Mouse (Mus musculus): ENCODE measurements around the gene Cyb5r3.

Gene Cyb5r3

DNA sequence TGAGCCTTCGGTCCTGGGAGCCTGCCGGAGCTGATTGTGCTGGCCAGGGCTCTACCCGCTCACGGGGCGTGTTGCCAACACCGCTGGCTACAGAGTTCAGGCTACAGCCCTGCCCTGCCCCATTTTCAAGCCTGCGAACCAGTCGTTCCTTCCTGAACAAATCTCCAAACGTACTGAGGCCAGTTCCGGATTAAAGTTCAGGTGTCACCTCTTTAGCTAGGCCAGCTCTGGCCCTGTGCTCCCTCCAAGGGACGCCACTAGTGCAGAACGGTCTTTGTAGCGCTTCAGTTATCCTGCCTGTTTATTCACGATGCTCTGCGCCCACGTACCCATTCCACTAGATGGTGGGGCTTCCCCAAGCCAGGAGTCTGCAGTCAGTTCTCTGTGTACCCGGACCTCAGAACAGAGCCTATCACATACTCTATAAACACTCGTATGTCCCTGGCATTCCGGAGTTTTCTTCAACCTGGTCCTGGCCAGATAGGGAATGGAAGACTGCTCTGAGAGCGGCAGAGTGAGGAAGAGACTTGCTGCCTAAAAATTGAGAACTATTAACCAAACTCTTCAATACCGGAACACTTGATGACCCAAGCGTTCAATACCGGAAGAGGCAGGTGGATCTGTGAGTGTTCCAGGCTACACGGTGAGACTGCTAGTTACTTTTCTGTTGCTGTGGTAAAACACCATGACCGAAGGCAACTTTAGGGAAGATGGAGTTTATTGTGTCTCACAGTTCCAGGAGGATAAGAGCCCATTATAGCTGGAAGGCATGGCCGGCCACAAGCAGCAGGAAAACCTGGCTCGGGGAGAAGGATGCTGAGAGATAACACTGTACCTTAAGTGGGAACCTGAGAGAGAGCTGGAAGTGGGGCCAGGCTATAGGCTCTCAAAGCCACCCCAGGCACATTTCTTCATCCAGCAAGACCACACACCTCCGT, at the start of gene Cyb5r3:
Gene Cyb5r3 (minus strand): TSS at position 101 of the 938 bp plus-strand sequence.
- in situ Hi-C loops (cut with MboI, MseI), result loop anchor here (10.0 kb wide), 1 partner anchor 1002 kb away; no protein-coding TSS in a partner anchor

DNA sequence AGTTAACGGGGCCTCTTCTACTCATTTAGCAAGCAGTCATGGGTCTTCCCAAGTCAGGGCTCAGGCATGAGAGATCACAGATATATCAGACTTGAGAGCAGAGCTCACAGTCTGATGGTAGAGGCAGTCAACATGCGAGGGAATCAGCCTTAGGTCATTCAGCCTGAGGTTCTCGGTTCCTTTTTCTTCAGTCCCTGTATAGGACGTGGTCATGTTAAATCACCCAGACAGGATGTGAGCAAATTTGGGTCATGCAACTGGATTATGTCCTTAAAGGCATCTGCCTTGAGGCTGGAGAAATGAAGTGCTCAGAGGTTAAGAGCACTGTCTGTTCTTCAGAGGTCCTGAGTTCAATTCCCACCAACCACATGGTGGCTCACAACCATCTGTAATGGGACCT, 49.3 kb upstream of the Cyb5r3 start:
- in situ Hi-C loops (cut with MboI, MseI), result no loop called here

DNA sequence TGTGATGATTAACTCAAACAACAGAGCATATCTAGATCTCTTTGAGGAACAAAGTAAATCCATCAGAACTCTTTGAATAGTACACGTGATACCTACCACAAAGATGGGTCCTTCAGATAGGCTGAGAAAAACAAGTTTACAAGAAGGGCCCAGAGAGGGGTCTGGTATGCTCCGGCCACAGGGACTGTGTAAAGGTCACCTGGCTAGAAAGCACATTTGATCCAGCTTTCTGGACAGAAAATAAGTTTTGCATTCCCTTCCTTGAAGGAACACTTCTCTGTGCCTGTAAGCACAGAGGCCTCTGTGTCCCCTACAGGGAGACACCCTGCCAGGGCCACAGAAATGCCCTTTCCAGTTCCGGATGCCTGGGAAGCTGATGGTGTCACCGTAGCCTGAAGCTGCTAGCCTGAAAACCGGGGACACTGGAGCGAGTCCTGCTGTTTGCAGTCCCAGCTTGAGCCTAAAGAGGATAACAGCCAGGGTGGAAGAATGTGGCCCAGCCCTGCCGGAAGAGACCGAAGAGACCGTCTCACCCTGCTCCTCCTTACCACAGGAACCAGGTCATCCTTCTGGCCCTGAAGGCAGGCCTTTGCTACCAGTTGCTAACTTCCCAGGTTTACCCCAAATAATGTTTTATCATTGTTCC, 48.1 kb upstream of the Cyb5r3 start:
- in situ Hi-C loops (cut with MboI, MseI), result no loop called here

DNA sequence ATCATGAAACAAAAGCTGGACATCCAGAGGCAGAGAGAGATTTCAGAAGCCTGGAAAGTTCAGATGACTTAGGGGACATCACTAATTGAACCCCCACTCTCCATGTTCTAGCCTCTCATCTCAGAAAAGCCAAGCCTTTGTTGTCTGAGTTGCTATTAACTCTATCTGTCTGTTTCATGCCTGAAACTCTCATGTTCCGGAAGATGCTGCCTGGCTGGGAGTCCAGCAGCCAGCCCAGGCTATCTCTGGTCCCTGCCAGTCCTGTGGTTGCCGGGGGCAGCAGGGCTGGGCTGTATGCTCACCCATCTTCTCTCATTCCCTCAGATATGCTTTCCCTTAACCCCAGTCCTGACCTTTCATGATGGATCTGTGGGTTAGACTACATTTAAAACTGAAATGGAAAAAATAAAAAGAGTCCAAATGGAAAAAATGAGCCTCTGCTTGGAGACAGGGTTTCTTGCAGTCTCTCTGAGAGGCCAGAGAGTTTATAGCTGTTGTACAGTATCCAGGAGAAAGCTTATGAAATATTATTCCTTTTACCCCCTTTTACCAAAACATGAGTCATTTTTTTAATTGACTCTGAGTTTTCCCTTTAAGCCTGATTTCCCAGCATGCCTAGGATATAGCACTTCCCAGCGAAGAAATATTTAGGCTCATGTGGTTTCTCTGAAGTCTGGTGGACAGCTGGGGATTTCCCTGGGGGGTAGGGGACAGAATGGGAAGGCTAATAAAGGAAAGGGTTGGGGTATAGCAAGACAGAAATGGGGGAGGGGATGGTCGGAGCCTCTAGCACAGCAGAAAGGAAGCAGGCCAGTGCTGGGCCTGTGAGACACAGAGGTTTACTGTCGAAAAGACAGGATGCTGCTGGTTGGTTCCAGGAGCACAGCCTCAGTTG, 43.2 kb upstream of the Cyb5r3 start:
- in situ Hi-C loops (cut with MboI, MseI), result no loop called here

DNA sequence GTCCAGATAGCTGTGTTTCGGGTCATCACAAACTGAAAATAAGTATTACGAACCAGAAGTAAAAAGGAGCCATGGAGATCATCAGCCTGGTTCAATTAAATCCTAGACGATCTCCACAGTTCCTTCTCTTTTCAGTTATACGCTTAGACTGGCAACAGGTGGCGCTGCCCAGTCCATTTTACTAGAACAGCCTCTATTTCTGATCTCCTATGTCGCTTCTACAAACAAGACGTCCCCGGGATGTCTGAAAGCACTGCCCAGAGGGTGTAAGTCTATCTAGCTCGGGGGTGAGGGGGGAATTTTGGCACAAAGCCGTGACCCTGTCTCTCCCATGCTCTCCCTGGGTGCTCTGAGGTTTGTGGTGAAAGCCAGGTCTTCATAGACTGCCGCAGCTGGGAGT, 37.8 kb upstream of the Cyb5r3 start:
- in situ Hi-C loops (cut with MboI, MseI), result no loop called here

DNA sequence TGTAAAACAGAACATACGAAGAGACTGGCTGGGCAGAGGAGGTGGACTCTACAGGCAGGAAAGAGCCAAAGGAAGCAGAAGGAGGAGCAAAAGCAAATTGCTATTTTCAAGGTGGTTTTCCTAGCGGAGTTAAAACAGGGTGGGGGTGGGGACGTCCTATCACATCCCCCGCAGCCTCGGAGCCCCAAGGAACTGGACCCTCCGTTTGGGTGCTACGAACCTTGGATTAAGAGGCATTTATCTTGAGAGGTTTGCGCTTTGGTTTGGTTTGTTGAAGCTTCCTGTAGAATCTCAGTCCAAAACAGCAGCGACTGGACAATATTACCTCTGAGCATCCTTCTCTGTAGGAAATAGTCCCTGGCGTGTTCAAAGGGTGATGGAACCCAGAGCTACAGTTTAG, 37.3 kb upstream of the Cyb5r3 start:
- in situ Hi-C loops (cut with MboI, MseI), result no loop called here

DNA sequence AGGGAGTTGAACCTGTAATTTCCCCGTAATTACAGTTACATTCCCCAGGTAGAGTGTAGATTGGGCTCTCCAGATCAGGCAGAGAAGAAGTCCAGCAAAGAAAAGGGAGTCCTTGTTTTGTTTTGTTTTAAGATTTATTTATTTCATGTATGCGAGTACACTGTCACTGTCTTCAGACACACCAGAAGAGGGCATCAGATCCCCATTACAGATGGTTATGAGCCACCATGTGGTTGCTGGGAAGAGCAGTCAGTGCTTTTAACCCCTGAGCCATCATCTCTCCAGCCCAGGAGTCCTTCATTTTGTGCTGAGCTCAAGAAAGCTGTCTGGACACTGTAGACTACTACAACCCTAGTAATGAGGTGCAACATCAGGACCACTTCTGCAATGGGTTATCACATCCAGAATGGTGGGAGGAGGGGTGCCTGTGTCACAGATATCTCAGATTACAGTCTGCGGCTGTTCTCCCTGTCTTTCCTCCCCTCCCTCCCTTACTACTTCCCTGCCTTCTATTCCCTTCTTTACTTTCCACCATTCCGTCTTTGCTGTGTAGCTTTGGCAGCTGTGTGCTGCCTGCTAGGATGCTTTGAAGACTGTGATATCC, 36.8 kb upstream of the Cyb5r3 start:
- in situ Hi-C loops (cut with MboI, MseI), result no loop called here

DNA sequence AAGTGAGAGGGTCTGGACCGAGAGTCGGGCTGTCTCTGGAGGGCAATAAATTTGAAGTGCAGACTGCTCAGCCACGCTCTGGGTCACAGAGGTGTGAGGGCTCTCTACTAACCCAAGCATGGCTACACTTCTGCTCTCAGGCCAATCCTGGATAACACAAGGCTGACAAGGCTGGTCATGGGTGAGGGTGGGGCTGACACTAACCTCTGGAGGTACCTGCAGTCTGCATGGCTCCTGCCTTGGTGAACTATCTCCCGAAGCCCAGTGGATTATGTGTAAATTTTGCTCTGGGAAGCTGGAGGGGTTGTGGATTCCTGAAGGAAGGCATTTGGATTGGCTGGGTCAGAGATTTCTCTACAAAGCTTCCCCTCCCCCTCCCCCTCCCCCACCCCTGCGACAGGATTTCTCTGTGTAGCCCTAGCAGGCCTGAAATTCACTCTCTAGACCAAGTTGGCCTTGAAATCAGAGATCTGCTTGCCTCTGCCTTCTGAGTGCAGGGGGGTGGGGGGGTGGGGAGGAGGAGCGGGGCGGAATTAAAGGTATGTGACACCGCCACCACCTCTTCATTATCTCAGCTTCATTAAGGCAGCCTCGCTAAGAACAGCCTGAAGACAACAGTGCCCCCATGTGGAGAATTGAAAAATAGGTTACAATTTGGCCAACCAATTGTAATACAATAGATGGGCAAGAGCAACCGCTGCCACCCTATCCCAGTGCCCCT, 32.5 kb upstream of the Cyb5r3 start:
- in situ Hi-C loops (cut with MboI, MseI), result no loop called here

DNA sequence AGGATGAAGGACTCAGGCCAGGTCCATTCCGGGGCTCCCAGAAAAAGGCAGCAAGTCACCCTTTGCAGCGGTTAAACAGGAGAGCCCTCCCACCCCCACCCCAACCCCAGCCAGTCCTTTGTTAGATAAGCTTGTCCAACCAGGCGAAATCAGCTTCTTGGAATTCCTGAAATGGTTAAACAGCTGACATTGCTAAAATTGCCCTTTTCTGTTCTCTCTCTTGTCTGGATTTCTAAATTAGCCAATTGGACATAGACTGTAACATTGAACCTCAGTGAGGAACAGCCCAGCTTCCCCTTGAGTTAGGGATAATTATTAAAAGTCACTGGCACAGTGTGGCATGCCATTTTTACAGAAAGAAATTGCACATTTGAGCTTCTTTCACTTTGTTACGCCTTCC, 30.0 kb upstream of the Cyb5r3 start:
- in situ Hi-C loops (cut with MboI, MseI), result no loop called here

DNA sequence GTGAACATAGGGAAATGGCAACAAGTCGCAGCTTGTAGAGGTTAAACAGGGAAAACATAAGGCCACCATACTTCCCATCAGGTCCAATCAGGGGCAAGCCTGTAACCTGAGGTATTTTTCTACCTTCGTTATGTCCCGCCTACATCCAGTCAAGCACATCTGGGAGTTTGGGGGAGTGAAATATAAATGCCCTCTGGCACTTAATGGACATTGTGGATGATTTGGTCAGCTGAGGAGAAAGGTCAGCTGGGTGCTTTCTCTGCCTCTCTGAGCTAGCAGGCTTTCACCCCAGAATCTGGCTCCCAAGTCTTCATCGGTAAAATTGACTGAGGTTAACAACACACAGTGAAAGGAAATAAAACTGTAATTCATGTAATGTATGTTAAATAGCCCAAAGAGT, 21.0 kb upstream of the Cyb5r3 start:
- in situ Hi-C loops (cut with MboI, MseI), result no loop called here

DNA sequence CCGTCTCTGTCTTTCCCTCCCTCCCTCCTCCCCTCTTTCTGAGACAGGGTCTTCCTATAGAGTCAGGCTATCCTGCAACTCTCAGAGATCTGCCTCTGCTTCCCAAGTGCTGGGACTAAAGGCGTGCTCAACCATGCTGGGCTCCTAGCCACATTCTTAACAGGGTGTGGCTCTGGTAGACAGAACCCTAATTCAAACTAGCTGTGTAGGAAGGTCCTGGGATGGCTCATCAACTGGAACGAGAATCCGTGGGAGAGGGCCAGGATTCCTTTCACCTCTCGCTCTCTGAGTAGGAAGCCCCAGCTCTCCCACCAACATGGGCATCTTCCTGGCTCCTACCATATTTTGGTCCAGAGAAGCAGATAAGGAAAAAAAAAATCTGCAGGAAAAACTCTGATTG, 10.0 kb upstream of the Cyb5r3 start:
- in situ Hi-C loops (cut with MboI, MseI), result no loop called here

DNA sequence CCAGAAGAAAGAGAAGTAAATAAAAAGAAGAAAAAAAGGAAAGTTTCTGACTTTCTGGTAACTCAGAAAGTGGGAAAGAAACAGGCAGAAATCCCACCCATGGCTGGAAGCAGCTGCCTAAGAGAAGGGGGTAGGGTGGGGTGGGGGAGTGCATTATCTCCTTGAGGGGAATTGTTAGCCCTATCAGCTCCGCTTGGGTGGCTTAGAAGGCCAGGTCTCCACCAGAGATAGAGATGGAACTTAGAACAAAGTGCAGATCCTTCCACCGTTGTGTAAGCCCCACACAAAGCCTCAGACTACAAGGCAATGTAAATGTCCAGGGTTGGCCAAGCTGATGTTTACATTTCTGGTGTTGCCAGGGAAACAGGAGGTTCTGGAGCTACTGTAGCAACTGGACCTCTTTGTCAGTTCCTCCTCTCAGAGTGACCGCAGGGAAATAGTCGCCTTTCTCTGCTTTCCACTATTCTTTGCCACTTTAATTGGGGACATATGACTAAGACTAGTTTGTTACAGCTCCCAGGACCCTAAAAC, 9.5 kb upstream of the Cyb5r3 start:
- in situ Hi-C loops (cut with MboI, MseI), result no loop called here

DNA sequence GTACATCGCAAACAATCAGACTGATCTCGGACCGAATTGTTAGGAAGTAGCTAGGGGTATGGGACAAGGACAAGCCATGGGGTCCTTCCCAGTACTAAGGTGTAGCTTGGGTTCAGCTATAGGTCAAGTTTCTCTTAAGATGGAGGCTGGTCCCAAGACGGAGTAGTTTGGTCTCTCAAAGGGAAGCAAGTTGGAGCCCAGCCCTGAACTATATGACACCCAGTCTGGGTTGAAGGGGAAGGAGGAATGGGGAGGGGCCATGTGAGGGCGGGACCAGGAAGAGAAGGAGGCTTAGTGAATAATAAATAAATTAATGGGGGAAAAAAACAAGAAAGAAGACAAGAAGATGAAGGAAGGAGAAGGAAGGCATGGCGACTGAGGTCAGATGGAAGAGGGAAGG, 7.6 kb upstream of the Cyb5r3 start:
- in situ Hi-C loops (cut with MboI, MseI), result no loop called here

DNA sequence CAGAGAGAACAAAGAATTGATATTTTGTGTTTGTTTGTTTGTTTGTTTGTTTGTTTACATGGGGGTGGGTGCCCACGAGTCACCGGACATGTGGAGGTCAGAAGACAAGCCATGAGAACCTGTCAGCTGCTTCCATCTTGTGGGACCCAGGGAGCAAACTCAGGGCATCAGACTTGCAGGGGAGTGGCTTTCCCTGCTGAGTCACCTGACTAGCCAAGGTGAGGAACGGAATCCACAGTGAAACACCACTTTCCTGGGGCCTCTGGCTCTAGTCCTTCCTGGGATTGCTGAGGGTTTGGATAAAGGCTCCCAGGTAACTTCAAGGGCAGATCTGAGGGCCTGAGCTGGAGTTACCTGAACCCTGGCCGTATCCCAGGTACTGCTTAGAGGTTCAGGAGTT, 4.3 kb upstream of the Cyb5r3 start:
- in situ Hi-C loops (cut with MboI, MseI), result loop anchor here (10.0 kb wide), 1 partner anchor 998 kb away; no protein-coding TSS in a partner anchor

DNA sequence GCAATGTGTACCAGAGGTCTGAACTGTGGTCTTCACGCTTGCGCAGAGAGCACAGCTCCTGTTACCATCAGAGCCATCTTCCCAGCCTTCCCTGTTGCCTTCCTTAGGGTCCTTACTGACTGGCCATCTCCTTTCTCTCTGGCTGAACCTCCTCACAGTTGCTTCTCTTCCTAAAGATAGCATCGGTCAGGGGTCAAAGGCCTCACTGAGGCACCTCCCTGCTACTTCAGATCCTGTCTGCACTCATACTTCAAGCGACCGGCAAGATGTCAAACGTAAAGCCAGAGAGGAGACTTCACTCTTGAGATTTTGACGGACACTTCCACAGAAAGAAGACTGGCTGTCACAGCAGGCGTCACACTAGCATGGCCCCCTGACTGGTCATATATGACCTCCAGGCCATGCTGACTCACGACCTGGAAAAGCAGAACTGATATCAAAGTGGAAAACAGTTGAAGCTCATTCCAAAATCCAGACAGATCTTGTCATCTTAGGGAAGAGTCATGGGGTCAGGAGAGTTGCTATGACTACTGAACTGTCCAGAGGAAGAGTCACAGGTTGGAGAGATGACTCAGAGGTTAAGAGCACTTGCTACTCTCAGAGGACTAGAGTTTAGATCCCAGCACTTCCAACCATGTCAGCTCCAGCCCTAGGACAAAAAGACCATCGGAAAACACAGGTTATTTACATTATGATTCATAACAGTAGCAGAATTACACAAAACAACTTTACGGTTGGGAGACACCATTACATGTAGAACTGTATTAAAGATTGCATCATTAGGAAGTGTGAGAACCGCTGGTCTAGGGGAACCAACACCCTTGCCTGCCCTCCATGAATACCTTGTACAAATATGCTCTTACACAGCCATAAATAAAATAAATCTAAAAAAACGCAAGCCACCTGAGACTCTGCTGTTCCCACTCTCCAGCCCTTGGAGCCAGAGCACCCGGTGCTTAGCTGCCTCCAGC, 1.8 kb upstream of the Cyb5r3 start:
- in situ Hi-C loops (cut with MboI, MseI), result loop anchor here (10.0 kb wide), 1 partner anchor 1001 kb away; no protein-coding TSS in a partner anchor

DNA sequence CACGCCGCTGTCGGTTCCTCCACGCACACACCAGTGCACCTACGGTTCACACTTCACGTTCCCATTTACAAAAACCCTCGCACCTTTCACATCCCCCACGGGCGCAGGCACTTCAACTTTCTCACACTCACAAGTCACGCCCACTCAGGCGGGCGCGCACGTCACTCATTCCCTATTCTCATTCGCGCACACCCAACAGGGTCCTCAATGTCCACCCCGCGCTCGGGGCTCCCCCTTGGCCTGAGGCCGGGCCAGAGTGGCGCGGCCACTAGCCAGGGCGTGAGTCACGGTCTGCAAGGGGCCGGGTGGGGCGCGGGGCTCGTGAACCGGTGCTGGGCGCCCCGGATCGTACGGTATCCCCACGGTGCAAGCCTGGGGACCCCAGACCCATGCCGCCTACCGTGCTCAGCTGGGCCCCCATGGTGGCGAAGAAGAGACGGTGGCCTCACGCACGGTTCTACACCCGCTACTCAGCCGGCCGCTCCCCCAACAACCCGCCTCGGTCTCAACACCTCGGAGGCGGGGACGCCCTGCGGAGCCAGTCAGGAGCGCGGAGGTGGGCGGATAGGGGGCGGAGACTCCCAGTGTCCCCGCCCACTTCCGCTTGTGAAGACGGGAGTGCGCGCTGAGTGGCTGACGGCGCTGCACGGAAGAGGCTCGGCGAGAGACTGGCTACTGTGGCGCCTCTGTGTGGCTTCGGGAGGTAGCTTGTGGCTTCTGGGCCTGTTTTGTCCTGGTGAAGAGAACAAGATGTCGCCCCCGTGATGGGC, 495 bp downstream of the Cyb5r3 start:
- in situ Hi-C loops (cut with MboI, MseI), result loop anchor here (10.0 kb wide), 1 partner anchor 1003 kb away; no protein-coding TSS in a partner anchor

DNA sequence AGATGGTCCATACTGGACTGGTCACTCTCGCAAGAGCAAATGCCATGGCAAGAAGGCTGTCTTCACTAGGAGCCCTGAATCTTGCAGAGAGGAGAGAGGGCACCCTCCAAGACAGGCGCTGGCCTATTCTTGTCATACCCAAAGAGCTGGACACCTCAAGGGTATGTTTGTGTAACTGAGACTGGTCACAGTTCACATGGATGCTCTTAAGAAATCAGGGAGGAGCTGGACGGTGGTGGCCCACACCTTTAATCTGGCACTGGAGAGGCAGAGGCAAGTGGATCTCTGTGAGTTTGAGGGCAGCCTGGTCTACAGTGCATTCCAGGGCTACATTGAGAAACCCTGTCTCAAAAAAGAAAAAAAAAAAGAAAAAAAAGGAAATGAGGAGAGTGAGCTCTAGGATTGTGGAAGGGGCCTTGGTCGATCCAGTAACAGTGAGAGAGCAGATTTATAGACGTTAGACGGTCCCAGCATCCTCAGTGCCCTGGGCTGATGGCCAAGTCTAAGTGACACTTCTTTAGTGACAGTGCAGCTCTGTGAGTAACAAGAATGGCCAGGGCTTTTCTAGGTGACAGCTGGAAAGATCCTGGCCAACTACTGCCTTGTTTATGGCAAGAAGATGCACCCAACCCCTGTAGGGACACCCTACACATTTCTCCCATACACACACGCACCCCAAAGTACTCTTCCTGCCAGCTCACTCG, 1.3 kb downstream of the Cyb5r3 start:
- in situ Hi-C loops (cut with MboI, MseI), result loop anchor here (10.0 kb wide), 1 partner anchor 1004 kb away; no protein-coding TSS in a partner anchor

Measured in T-helper 2 cell (primary cell).